Mouse (Mus musculus) forebrain, embryonic 14.5 days (tissue): Measurements from ENCODE around the gene Zbtb39. TPM values are rescaled to one million over a fixed set of nuclear protein-coding genes. Genes with fewer than 3 reads are reported as not detected.
"Not testable (repeated sequence)": the region's sequence is repeated elsewhere in the genome, so short reads cannot be mapped to it uniquely, and the experiment has no call there.

ENCODE experiments used
- ATAC-seq: fragments of 200-750 bp; cut with Nextera tagmentation; 2 replicates; pipeline ENCODE4 v1.8.0; 2017; ENCODE audit warnings: mild to moderate bottlenecking, moderate library complexity
- DNase-seq: peaks from one replicate; pipeline ENCODE4 v3.0.0-alpha.2; 2015; ENCODE audit warnings: low spot score
- H3K27ac ChIP-seq: fragments of 300-500 bp; sonication (generic); 2 replicates; pipeline ENCODE4 v1.5.1; 2014; ENCODE audit warnings: low read depth, mild to moderate bottlenecking, control low read depth, low read length, moderate library complexity
- H3K27me3 ChIP-seq: fragments of 300-500 bp; sonication (generic); replicated peaks from 2 replicates; pipeline ENCODE4 v1.6.1; 2014; ENCODE audit warnings: low read length, control low read depth, mixed read lengths; ENCODE audit not compliant: control insufficient read depth, insufficient read depth
- H3K36me3 ChIP-seq: fragments of 300-500 bp; sonication (generic); 2 replicates; pipeline ENCODE4 v1.6.1; 2014; ENCODE audit warnings: low read length, control low read depth; ENCODE audit not compliant: control insufficient read depth, insufficient read depth
- H3K4me1 ChIP-seq: fragments of 300-500 bp; sonication (generic); 2 replicates; pipeline ENCODE4 v1.6.1; 2014; ENCODE audit warnings: antibody characterized with exemption, low read length, control low read depth; ENCODE audit not compliant: control insufficient read depth, insufficient read depth
- H3K4me2 ChIP-seq: fragments of 300-500 bp; sonication (generic); 2 replicates; pipeline ENCODE4 v1.6.1; 2014; ENCODE audit warnings: mild to moderate bottlenecking, control low read depth, low read length
- H3K4me3 ChIP-seq: fragments of 300-500 bp; sonication (generic); 2 replicates; pipeline ENCODE4 v1.5.1; 2014; ENCODE audit warnings: low read depth, low read length, control low read depth
- H3K9ac ChIP-seq: fragments of 300-500 bp; sonication (generic); 2 replicates; pipeline ENCODE4 v1.6.1; 2014; ENCODE audit warnings: mild to moderate bottlenecking, low read length, control low read depth, moderate library complexity
- H3K9me3 ChIP-seq: fragments of 300-500 bp; sonication (generic); replicated peaks from 2 replicates; pipeline ENCODE4 v1.6.1; 2016; ENCODE audit warnings: low read length, control low read depth, mixed read lengths; ENCODE audit not compliant: control insufficient read depth
- WGBS: fragments of 180-500 bp; shearing (Covaris S2); extraction: QIAGEN DNeasy Blood & Tissue Kit; methylation state at CpG from one replicate; pipeline ENCODE4 v1.1.7; 2014; 5-methylcytosine and 5-hydroxymethylcytosine counted together
- polyA plus RNA-seq: library from polyadenylated mRNA; unstranded; fragments of >200 nt; fragmentation: Nextera tagmentation; extraction: Ambion mirVana; gene quantifications from 2 replicates; pipeline ENCODE4 v1.2.1, GENCODE M21; 2014

Gene Zbtb39
- polyA plus RNA-seq, 1 experiment from 2014 or later, result 5.0 TPM

DNA sequence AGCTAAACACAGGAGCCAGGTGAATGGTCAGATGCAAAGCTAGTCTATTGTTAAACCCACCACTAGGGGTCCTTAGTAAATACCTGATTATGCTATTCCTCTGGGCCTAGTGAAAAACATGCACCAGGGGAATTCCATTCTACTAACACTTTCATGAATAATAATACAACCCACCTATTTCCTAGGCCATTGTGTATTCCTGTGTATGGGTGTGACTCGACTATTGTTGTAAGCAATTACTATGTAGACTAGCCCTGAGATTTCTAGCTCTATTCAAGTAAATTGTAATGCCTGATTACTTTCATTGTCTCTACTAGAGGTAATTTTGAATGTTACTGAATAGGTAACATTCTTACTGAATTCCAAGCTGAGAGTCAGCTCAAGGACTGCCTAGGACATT lies 46.1 kb downstream of the Zbtb39 start:
- H3K4me2 ChIP-seq, H3K27ac ChIP-seq, H3K9ac ChIP-seq, DNase-seq, ATAC-seq, H3K27me3 ChIP-seq, H3K4me1 ChIP-seq, H3K9me3 ChIP-seq, H3K4me3 ChIP-seq, H3K36me3 ChIP-seq: not testable (repeated sequence)
- WGBS, result 70% methylated on average over 1 of the region's 1 CpGs

Other genes starting within 250 kb of the Zbtb39 start
- 0.41 TPM in 1 of 2 replicates, not detected in the other for gene Stac3, start 237.9 kb upstream of the Zbtb39 start, polyA plus RNA-seq
- gene Ndufa4l2, start 224.6 kb upstream of the Zbtb39 start, polyA plus RNA-seq, result 12.5 and 17.2 TPM in 2 replicates
- gene Shmt2, start 217.1 kb upstream of the Zbtb39 start, polyA plus RNA-seq, result 53.1 and 65.1 TPM in 2 replicates
- gene Nxph4, start 205.0 kb upstream of the Zbtb39 start, polyA plus RNA-seq, result 32.1 and 35.4 TPM in 2 replicates
- 60.2 and 81.2 TPM in 2 replicates for gene Lrp1, start 118.4 kb upstream of the Zbtb39 start, polyA plus RNA-seq
- 3.4 and 3.7 TPM in 2 replicates for gene Stat6, start 96.6 kb upstream of the Zbtb39 start, polyA plus RNA-seq
- gene Nemp1, start 72.6 kb upstream of the Zbtb39 start, polyA plus RNA-seq, result 5.8 TPM in 2 replicates
- gene Nab2, start 71.0 kb upstream of the Zbtb39 start, polyA plus RNA-seq, result 1.8 and 1.9 TPM in 2 replicates
- gene Myo1a, start 34.4 kb upstream of the Zbtb39 start, polyA plus RNA-seq, result 0.67 and 1.3 TPM in 2 replicates
- gene Tac2, start 15.1 kb upstream of the Zbtb39 start, polyA plus RNA-seq, result 2.6 and 5.6 TPM in 2 replicates
- 0.30 and 0.78 TPM in 2 replicates for gene Gpr182, start 12.2 kb downstream of the Zbtb39 start, polyA plus RNA-seq
- gene Rdh1, start 20.2 kb downstream of the Zbtb39 start, polyA plus RNA-seq, result 0.05 TPM in 1 of 2 replicates, not detected in the other
- not detected in 2 replicates for gene Rdh16f1, start 20.2 kb downstream of the Zbtb39 start, polyA plus RNA-seq
- 0.08 and 0.12 TPM in 2 replicates for gene Rdh9, start 36.8 kb downstream of the Zbtb39 start, polyA plus RNA-seq
- 0.06 TPM in 1 of 2 replicates, not detected in the other for gene Rdh16, start 61.6 kb downstream of the Zbtb39 start, polyA plus RNA-seq
- gene Rdh19, start 110.4 kb downstream of the Zbtb39 start, polyA plus RNA-seq, result not detected in 2 replicates
- gene Rdh16f2, start 126.9 kb downstream of the Zbtb39 start, polyA plus RNA-seq, result not detected in 2 replicates
- gene Rdh7, start 149.3 kb downstream of the Zbtb39 start, polyA plus RNA-seq, result not detected in 2 replicates
- not detected in 2 replicates for gene Sdr9c7, start 159.0 kb downstream of the Zbtb39 start, polyA plus RNA-seq